Mouse (Mus musculus): Measurements from ENCODE around the gene Ptprz1. TPM values are rescaled to one million over a fixed set of nuclear protein-coding genes. Genes with fewer than 3 reads are reported as not detected.

Ptprz1 gene
- total RNA-seq (2021) = under 1 TPM; 0.72 to 0.97 TPM
- long read RNA-seq, experiment 1 = 0 reads
- long read RNA-seq, experiment 2 = 0 reads

DNA sequence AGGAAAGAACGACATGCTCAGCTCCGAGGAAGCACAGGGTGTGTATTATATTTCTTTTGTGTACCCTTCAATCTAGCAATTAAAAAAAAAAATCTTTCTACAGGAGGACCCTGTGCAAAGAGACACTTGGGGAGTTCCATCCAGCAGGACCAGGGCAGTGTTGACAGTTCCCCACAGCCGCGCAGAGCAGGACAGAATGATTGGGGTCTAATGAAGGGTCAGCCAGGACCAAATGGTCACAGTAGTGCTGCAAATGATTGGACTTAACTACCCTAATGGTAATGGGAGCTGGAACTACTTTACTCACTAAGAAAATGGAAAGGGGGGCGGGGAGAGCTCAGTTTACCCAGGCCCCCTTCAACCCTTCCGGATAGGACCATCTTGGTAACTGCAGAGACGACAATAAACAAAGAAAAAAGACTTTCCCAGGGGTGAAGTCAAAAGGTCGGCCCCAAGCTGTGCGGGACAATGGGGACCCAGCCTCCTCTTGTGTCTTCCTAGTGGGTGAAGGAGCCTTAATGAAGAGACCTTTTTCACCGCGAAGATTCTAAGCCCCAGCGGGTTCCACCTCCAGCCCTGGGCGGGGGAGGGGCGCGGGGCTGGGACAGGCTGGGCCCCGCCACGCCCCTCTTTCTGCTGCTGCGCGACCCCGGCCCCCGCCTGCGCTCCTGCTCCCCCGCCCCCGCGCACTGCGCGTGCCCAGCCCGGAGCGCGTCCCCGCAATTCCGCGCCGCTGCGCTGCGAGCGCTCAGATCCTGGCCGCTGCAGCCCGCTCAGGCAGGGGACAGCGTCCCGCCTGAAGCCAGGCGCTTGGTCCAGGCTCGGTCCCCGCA, at the start of gene Ptprz1:
TSS of gene Ptprz1 (plus strand) at position 722 of the 833 bp plus-strand sequence.
- peak; percentile 0 to 2 for DNase-seq

DNA sequence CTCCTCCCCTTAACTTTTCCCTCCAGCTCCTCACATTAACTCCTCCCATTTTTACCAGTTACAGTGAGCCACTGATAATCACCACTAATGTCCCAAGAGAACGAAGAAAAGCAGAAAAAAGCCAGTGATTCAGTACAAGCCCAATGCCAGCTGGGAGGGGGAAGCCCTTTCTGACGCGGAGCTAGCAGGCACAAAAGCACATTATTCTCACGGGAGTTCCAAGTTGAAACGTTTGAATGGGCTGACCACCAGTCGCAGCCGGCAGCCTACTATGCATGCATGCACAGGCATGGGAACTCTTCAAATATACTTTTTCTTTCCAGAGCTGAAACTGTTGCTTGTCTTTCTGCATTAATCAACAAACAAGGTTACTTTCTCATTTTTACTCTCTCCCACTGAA, 41.7 kb upstream of the Ptprz1 start:
- no peak for DNase-seq

DNA sequence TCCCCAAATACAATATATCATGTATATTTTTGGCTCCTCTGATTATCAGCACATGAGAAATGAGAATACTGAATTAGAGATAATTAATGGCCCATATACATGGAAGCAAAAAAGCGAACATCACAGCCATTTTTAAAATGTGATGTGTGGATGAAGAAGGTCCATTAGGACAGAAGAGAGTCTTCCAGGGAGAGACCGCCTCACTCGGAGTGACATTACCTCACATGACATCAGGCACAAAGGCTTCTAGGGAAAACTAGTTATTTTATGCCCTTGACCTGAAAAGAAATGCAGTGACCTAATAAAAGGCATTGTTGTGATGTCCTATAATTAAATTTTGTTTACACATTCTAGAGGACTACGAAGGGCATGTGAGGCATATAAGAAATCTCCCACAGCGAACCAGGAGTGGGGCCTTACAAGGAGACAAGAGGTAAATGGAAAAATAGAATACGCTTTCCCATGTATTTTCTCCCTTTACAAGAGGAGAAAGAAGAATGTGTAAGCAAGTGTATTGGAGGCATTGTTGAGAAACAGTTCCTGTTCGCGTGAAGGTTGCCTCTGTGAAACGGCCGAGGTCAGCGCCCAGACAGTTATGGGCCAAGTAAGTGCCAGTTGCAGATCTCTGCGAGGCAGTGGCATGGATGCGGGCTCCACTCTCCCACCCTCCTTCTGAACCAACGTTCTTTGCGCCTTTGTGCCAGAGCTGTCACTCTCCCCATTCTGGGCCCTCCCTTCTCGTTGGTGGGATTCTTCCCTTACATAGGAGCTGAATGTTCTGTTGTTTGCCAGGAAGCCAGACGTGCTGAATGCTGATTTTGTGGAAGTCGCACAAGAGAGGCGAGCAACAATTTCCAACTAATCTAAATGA, 41.0 kb upstream of the Ptprz1 start:
- DNase-seq = no peak

DNA sequence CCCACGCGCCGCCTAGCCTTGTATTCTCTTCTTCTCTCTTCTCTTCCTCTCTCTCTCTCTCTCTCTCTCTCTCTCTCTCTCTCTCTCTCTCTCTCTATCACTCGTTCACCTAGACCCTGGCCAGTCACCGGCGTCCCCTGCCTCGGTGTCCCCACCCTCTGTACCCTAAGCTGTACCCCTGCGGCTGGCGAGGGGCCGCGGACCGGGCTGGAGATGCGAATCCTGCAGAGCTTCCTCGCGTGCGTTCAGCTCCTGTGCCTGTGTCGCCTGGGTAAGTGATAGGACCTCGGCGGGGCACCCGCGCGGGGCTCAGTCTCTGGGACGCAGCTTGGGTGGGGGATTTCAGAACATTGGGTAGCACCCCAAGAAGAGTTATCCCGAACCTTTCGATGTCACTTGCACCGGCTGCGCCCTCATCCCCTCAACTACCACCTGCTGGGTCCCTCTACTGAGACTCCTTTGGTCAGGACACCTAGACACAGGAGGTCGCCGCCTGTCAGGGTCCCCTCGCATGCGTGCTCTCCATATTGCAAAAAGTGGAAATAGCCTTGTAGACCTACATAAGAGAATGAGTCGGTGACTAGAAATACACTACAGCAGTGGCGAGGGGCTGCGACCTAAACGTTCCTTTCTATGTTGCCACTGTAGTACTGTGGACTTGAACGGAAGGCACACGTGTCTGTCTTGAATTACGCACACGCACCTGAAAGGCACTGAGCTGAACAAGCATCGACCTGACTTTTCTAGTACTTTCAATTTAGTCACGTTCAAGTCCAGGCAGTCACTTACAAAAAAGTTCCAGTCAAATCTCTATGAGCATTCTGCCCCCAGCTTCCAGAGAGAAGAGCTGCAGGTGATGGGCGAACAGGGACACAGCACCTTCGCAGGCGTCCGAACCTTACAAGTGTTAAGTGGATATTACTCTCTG, 576 bp downstream of the Ptprz1 start:
- DNase-seq = peak in 1 of 2 experiments; percentile 0

DNA sequence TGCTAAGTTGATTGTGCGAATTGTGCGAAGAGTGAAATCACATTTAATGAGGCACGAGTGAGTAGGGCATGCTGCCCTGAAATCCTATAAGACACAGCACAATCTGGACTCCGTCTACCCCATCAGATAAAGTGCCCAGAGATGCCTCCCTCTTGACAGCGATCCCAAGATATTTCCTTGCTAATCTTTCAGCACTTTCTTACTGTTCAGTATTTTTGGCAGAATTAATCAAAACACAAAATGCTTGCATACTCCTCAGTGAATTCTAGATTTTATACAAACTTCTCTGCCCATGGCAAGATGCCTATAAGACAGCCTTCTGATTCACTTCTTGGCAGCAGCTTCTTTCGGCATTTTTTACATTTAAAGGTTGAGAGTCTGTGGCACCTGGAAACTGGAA, 12.7 kb downstream of the Ptprz1 start:
- no peak for DNase-seq

DNA sequence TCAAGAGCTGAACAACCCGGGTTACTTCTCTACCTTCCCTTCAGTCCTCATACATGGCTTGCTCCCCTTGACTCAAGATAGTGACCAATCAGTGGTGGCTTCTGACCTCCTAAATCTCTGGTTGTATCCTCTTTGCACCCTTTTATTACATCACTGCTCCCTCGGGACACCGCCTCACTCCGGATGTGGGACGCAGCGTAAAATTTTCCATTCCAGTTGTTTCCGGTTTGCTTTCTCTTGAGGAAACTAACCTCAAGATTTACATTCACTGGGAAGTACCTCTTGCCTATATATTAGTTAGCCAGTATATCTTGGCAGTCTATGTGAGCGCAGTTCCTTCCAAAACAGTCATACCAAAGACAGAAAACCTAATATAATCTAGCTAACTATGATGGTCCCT, 14.0 kb downstream of the Ptprz1 start:
- no peak for DNase-seq

DNA sequence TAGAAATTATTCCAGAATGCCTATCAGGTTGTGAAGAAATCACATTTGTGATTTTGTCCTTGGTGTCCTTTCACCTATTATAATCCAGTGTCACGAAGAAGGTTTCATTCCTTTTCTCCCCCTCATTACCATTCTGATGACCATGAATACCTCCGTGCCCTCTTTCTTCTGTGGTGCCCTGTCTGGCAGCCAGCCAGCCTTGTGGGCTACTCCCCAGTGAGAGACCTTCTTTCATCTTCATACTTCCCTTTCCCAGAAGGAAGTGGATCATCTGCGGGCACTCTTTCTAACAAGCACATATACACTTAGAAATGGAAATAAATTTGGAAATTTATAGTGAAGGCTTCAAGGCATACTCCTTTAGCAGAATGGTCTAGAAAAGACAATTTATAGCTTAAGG, 26.7 kb downstream of the Ptprz1 start:
- no peak for DNase-seq

DNA sequence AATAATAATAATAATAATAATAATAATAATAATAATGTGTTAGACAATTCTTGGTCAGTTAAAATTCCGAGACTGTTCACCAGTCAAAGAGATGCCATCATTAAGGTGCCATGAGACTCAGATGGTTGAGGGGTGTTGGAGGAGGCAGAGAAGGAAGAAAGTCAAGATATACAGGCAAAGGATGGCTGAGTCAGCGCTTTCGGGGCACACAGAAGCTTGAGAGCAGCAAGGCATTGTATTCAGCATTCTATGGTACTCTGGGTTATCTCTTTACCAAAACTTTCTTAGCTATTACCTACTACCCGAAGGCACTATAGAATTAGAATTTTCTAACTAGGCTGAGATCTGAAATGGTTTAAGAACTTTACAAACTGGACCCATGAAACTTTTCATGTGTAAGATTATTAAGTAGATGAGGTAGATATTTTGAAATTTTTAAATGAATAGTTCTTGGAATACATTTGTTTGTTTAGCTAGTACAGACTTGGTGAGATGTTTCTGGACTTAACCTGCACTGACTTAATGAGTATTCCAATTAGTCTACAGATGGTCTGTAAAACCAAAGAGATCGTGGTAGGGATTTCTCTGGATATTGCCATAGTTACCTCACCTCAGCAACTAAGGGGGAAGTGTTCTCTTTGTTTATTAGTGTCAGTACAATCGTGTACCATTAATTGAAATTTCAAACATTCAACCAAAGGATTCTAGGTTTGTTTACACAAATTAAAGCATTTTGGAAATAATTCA, 33.4 kb downstream of the Ptprz1 start:
- no peak for DNase-seq

DNA sequence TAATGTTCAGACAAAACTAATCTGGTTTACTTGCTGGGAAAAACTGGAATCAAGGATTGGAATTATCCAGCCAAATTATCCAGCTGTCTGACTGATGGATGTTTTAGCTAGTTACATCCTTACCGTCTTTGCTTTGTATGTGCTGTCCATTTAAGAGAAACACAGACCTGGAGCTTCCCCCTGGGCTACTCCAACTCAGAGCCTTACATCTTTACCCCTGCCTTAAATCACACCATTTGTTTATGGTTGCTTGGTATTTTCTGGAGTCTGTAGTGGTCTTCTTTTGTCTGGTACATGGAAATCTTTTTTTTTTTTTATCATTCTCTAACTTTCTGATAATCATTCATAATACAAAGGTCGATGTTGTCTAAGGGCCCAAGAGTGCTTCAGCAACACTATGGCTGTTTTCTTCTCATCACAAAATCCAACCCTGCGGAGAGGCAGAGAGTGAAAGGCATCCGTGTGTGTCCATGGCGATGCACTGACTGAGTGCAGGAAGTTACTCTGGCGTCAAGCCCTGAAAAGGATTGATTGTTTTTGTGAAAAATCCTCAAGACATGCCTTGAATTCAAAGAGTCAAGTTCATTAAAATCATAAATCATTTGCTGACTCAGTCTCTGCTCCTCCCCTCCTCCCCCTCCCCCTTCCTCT, 34.1 kb downstream of the Ptprz1 start:
- DNase-seq = no peak

DNA sequence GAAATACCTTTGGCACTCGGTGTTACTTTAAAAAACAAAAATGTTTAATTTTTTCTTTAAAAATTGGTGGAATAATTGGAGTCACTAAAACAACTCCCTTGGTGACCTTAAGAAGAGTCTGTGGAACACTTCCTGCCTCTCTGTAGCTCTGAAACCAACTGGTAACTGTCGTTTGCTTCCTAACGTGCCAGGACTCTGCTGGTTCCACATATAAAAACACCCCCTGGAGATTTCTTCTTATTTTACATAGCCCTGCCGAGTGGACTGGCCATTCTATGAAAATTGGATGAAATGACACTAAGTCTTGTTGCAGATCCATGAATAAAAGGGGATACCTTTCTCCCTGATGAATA, 34.6 kb downstream of the Ptprz1 start:
- DNase-seq = no peak

DNA sequence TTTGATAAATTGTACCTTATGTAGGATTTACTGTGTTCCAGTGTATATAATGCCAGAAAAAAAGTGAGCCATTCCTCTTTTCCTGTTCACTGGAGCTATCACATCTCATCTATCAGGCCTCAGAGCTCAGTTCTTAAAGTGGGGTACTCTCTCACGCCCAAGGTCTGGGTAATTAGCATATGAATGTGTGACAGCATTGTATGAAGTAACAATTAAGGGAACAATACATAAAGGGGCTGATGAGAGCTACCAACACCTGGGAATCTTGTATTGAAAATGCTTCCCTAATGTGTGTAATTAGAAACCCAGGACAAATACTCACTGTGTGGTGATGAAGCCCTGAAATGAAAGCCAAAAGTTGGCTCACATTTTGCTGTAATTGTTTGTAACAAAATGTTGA, 47.6 kb downstream of the Ptprz1 start:
- DNase-seq = no peak

DNA sequence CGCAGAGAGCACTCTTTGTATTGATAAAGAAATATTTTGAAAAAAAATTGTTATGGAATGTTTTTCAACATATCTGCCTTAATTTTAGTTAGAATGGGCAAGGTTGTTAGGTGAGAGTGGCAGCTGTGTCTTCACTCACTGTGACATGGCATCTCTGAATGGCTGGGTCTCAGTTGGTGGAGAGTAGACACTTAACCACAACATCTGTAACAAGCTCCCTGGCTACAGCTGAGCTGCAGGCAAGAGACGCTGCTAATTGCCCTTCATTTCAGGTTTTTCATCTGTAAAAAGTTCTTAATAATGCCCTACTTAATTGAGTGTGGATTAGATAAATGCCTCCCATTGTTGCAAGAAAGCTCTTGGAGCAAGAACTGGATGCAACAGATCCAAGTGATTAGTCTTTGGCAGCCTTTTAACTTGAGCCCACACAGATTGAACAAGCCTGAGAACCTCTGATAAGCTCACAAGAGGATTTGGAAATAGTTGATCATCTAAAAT, 57.5 kb downstream of the Ptprz1 start:
- no peak for DNase-seq

DNA sequence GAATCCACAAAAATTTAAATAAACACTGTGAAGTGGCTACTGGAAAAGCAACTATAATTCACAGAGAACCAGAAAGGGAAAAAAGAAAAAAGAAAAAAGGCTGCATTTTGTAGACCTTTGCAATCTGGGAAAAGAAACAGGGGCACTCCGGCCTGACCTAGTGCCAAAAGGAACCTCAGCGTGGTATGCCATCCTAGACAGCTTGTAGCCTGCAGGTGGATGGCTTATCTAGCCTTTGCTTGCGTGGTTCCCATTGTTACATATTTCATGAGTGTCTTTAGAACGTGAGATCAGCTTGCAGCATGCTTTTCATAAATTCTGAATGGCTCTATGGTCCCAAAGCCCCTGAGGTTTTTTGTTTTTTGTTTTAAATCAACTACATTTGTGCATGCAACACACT, 61.8 kb downstream of the Ptprz1 start:
- DNase-seq = no peak

DNA sequence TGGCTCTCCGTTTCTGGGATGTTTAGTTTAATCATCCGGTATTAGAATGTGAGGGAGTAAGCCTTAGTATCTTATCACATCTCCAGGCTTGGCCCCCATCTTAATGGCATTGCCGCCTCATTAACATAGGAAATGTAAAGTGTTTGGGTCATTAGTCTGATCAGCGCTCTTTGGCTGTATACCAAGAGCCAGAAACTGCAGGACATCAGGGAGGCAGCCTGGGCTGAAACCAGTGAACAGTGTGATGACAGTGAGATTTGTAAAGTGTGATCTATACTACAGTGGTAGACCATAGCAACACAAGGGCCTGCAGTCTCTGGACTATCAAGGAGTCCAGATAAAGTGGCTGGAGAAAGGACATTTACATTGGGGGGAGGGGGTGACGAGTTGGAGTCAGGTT, 62.2 kb downstream of the Ptprz1 start:
- DNase-seq = no peak

DNA sequence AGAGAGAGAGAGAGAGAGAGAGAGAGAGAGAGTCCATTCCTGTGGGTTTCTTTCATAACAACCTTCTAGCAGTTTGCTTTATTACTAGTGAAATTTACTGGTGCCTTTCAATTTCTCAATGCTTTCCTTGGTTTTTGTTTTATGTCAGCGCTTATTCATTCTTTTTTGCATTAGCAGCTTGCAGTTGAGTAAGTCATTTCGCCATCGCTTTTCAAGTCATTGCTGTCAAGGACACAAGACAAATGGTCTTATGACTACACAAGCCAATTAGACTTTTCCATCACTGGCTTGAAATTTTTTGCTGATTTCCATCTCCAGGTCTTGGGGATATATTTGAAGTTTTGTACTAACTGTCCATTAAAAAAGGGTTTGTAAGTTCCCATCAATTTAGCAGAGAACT, 68.9 kb downstream of the Ptprz1 start:
- DNase-seq = no peak

DNA sequence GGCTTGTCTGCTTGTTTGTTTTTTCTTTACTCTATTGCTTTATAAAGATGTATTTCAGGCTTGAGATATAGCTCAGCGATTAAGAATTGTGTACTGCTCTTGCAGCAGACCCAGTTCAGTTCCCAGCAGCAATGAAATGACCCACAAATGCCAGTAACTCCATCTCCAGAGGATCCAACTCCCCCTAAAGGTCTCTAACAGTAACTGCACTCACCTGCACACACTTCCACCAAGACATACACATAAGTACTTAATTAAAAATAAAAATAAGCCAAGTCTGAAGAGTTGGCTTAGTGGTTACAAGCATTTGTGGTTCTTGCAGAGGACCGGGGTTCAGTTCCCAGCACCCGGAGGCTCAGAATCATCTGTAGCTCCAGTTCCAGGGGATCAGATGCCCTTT, 88.1 kb downstream of the Ptprz1 start:
- no peak for DNase-seq

DNA sequence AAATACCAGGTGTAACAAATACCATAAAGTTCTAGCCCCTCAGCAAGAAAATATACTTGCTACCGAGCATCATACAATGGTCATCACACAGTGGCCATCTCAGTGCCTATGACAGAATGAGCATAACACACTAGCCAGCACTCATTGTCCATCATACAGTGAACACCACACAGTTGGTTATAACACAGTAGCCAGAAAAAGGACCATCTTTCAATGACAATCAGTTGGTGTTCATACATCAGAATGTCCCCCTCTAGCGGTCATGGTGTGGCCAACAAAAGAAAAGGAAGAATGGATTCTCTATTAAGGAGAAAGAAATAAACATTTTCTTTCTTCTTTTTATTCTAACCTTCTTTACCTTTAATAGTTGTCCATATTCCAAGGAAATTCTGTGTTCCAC, 92.8 kb downstream of the Ptprz1 start:
- DNase-seq = no peak

DNA sequence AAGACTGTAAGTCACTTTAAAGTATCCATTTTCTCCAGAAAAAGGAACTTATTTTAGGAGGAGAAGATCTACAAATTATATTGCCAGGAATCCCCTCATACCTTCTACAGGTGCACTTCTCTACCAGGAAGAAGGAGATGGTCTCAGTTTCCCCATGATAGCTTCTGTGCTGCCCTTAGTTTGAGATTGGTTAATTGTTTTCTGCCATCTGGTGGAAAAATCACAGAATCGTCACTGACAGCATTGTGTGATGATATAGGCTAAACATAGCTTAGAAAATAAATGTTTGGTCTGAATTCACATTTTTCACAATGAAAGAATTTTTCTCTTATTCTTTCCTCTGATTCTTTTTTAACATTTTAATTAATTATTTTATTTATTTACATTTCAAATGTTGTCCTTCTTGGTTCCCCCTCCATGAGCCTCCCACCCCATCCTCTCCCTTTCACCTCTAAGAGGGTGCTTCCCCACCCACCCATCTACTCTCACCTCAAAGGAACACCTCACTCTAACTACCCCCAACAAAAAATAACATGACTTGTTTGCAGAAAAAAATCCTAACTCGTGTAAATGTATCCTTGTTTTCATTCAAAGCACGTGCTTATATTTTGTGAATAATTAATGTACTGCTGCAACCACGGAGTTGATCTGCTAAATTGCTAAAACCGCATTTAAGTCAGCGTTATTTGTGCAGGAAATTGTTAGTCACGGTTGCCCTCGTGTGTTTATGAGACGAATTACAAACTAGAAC, 108.6 kb downstream of the Ptprz1 start:
- no peak for DNase-seq

DNA sequence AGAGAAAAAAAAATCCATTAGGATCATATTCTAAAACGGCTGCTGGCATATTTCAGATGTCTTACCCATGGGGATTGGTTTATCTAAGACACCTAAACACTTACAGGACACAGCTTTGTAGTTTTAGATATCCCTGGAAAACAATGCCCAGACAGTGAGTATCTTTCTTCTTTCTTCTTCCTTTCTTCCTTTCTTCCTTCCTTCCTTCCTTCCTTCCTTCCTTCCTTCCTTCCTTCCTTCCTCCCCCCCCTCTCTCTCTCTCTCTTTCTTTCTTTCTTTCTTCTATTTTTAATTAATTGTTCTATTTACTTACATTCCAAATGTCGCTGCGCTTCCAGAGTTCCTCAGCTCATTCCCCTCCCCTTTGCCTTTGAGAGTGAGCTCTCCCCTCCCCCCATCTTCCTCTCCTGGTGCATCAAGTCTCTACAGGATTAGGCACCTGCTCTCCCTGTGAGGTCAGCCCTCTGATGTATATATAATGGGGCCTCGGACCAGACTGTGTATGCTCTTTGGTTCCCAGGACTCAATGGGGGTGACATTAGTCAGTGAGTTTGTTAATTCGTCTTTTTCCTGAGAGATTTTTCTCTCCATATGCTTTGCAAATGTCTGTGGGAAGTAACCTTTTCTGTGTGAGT, 109.3 kb downstream of the Ptprz1 start:
- no peak for DNase-seq

DNA sequence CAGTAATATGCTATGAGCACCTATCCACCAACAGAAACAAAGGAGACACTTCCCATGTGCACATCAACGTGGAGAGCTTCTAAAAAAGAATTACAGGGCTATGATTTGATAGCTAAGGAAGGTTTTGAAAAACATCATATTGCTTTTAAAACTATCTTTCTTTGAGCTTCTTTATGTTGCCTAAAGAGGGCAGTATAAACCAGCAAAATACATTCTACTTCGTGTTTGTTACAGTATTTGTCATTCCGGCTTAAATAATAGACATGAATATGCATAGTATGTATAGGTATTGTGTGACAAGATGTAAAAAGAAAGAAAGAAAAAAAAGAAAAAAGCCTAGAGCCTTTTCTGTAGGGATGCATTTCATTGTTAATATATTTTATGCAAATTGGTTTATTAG, 127.8 kb downstream of the Ptprz1 start:
- no peak for DNase-seq
